Mouse (Mus musculus): ENCODE measurements around the gene Ddx54. TPM values are rescaled to one million over a fixed set of nuclear protein-coding genes. Genes with fewer than 3 reads are reported as not detected.

The Ddx54 gene
- polyA plus RNA-seq, 1 experiment from 2014 or later: 29.8 TPM

- Histone ChIP-seq H3K27me3 (ENCODE audit: control insufficient read depth, insufficient read depth, low read length) (no peaks in the 10 kb centered on the region), H3K4me3 (replicated peaks; ENCODE audit: low read length) (no peak overlapping the region), H3K27ac (no peak overlapping the region), H3K4me1 (replicated peaks; ENCODE audit: control insufficient read depth, insufficient read depth, low read length) (peaks cover 5% of the 10 kb centered on the region; the same call in 1 of the 2 replicates), H3K36me3 (replicated peaks; ENCODE audit: control insufficient read depth, insufficient read depth) (peaks cover 75% of the 10 kb centered on the region), H3K9ac (no peak overlapping the region), H3K9me3 (ENCODE audit: control insufficient read depth, low read length) (no peaks in the 10 kb centered on the region), H3K4me2 (replicated peaks) (no peak overlapping the region)
- DNase-seq (ENCODE audit: low spot score): no peak
- 88% methylated on average over 12 of the region's 12 CpGs for WGBS
- no peak for ATAC-seq (ENCODE audit: low FRiP score)
Observed at GRCm38 (mm10) chr5:120618778-120619177, 6.2 kb downstream of the Ddx54 start.

DNA sequence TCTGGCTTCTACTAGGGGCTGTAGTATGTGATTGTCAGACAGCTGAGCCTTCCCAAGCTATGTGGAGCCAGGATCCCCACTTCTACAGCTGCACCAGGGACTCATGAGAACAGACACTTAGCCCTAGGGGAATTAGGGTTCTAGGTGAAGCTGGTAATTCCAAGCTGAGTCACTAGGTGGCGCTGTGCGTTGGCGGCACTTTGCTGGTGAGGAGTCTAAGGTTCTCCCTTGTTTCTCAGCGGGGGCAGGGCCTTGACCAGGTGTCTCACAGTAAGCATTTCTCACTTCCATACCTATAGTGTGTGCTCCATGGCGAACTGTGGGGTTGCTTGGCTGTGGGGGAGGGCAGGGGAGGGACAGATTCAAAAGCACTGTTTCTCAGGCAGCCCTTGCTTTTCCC lies 6.7 kb downstream of the Ddx54 start:
- Histone ChIP-seq H3K4me1 (replicated peaks; ENCODE audit: control insufficient read depth, insufficient read depth, low read length) (peaks cover under 1% of the 10 kb centered on the region; the same call in 1 of the 2 replicates), H3K4me2 (replicated peaks) (no peak overlapping the region), H3K9me3 (ENCODE audit: control insufficient read depth, low read length) (no peaks in the 10 kb centered on the region), H3K9ac (no peak overlapping the region), H3K4me3 (replicated peaks; ENCODE audit: low read length) (no peak overlapping the region), H3K27ac (no peak overlapping the region), H3K36me3 (replicated peaks; ENCODE audit: control insufficient read depth, insufficient read depth) (peaks cover 79% of the 10 kb centered on the region), H3K27me3 (ENCODE audit: control insufficient read depth, insufficient read depth, low read length) (no peaks in the 10 kb centered on the region)
- ATAC-seq (ENCODE audit: low FRiP score): no peak
- 14% methylated on average over 5 of the region's 5 CpGs for WGBS
- peak; percentile 68 for DNase-seq (ENCODE audit: low spot score)

- Histone ChIP-seq H3K4me2 (replicated peaks) (no peak overlapping the region), H3K27ac (no peak overlapping the region), H3K27me3 (ENCODE audit: control insufficient read depth, insufficient read depth, low read length) (no peaks in the 10 kb centered on the region), H3K9ac (no peak overlapping the region), H3K4me3 (replicated peaks; ENCODE audit: low read length) (no peak overlapping the region), H3K36me3 (replicated peaks; ENCODE audit: control insufficient read depth, insufficient read depth) (peaks cover 92% of the 10 kb centered on the region), H3K4me1 (replicated peaks; ENCODE audit: control insufficient read depth, insufficient read depth, low read length) (no peaks in the 10 kb centered on the region), H3K9me3 (ENCODE audit: control insufficient read depth, low read length) (no peaks in the 10 kb centered on the region)
- 70% methylated on average over 18 of the region's 18 CpGs for WGBS
- DNase-seq (ENCODE audit: low spot score): peak; percentile 90
- 0 out of 2 replicates have a peak, but pooled peaks have one; percentile 14 for ATAC-seq (ENCODE audit: low FRiP score)
Observed at GRCm38 (mm10) chr5:120620375-120621077, 8.0 kb downstream of the Ddx54 start.

GRCm38 (mm10) chr5:120621078-120621765 lies 8.7 kb downstream of the Ddx54 start:
- peak; percentile 21 for DNase-seq (ENCODE audit: low spot score)
- 0 out of 2 replicates have a peak overlapping the region, but pooled peaks have one; percentile 3 for H3K9ac ChIP-seq
- no peak overlapping the region for H3K4me3 ChIP-seq (replicated peaks; ENCODE audit: low read length)
- H3K4me1 ChIP-seq (replicated peaks; ENCODE audit: control insufficient read depth, insufficient read depth, low read length): no peaks in the 10 kb centered on the region
- H3K27me3 ChIP-seq (ENCODE audit: control insufficient read depth, insufficient read depth, low read length): no peaks in the 10 kb centered on the region
- no peak for ATAC-seq (ENCODE audit: low FRiP score)
- H3K9me3 ChIP-seq (ENCODE audit: control insufficient read depth, low read length): no peaks in the 10 kb centered on the region
- no peak overlapping the region for H3K4me2 ChIP-seq (replicated peaks)
- WGBS: 90% methylated on average over 23 of the region's 23 CpGs
- no peak overlapping the region for H3K27ac ChIP-seq
- H3K36me3 ChIP-seq (replicated peaks; ENCODE audit: control insufficient read depth, insufficient read depth): peaks cover 96% of the 10 kb centered on the region

DNA sequence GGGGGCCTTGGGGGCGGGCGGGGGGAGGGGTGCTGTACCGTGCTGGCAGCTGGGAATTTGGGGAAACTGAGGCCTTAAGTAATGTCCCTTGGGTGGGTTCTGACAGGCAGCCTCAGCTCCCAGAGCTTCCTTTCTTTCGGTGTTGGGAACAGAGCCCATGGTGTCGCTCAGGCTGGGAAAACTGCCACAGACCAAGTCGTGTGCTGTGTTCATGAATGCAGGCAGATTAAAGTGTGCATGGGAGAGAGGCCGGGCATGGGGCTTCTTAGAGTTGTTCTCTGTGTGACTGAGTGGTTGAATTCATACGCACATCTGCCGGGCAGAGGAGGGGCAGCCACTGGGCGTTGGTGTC lies 9.3 kb downstream of the Ddx54 start:
- H3K27ac ChIP-seq: no peak overlapping the region
- H3K9ac ChIP-seq: no peak overlapping the region
- no peaks in the 10 kb centered on the region for H3K27me3 ChIP-seq (ENCODE audit: control insufficient read depth, insufficient read depth, low read length)
- no peak for DNase-seq (ENCODE audit: low spot score)
- H3K4me3 ChIP-seq (replicated peaks; ENCODE audit: low read length): no peak overlapping the region
- H3K4me2 ChIP-seq (replicated peaks): no peak overlapping the region
- H3K36me3 ChIP-seq (replicated peaks; ENCODE audit: control insufficient read depth, insufficient read depth): peaks cover 99% of the 10 kb centered on the region
- ATAC-seq (ENCODE audit: low FRiP score): no peak
- 92% methylated on average over 10 of the region's 10 CpGs for WGBS
- H3K9me3 ChIP-seq (ENCODE audit: control insufficient read depth, low read length): no peaks in the 10 kb centered on the region
- H3K4me1 ChIP-seq (replicated peaks; ENCODE audit: control insufficient read depth, insufficient read depth, low read length): no peaks in the 10 kb centered on the region

GRCm38 (mm10) chr5:120622198-120622851 lies 9.8 kb downstream of the Ddx54 start:
- Histone ChIP-seq H3K4me1 (replicated peaks; ENCODE audit: control insufficient read depth, insufficient read depth, low read length) (no peaks in the 10 kb centered on the region), H3K36me3 (replicated peaks; ENCODE audit: control insufficient read depth, insufficient read depth) (peaks cover 99% of the 10 kb centered on the region), H3K4me3 (replicated peaks; ENCODE audit: low read length) (no peak overlapping the region), H3K27ac (no peak overlapping the region), H3K27me3 (ENCODE audit: control insufficient read depth, insufficient read depth, low read length) (no peaks in the 10 kb centered on the region), H3K9me3 (ENCODE audit: control insufficient read depth, low read length) (no peaks in the 10 kb centered on the region), H3K9ac (no peak overlapping the region), H3K4me2 (replicated peaks) (no peak overlapping the region)
- 69% methylated on average over 5 of the region's 5 CpGs for WGBS
- DNase-seq (ENCODE audit: low spot score): no peak
- ATAC-seq (ENCODE audit: low FRiP score): no peak

DNA sequence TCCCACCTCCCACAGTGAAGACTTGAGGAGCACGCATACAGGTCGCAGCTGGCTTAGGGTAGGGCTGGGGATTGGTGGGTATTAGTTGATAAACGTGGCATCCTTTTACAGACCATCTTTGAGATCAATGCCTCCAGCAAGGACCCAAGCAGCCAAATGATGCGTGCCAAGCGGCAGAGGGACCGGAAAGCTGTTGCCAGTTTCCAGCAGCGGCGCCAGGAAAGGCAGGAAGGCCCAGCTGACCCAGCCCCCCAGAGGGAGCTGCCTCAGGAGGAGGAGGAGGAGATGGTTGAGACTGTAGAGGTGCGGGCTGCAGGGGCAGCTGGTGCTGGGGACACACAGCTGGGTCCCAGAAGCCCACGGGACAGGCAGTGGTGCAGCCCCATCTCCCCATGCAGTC lies 11.9 kb downstream of the Ddx54 start:
- ATAC-seq (ENCODE audit: low FRiP score): no peak
- peaks cover 89% of the 10 kb centered on the region for H3K36me3 ChIP-seq (replicated peaks; ENCODE audit: control insufficient read depth, insufficient read depth)
- WGBS: 88% methylated on average over 10 of the region's 10 CpGs

DNA sequence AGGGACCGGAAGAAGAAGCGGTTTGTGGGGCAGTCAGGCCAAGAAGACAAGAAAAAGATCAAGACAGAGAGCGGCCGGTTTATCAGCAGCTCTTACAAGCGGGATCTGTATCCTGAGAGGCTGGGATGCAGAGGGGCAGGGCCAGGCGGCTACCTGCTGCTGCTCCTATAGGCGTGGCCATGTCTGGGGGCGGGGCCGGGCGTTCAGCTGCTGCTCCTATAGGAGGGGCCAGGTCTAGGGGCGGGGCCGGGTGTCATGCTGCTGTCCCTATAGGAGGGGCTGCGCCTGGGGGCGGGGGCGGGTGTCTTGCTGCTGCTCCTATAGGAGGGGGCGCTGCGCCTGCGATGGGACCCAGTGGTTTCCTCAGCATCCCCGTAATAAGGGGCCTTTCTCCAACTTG lies 13.9 kb downstream of the Ddx54 start:
- H3K9ac ChIP-seq: no peak overlapping the region
- ATAC-seq (ENCODE audit: low FRiP score): no peak
- DNase-seq (ENCODE audit: low spot score): no peak
- H3K4me1 ChIP-seq (replicated peaks; ENCODE audit: control insufficient read depth, insufficient read depth, low read length): no peaks in the 10 kb centered on the region
- no peak overlapping the region for H3K4me3 ChIP-seq (replicated peaks; ENCODE audit: low read length)
- peaks cover 69% of the 10 kb centered on the region for H3K36me3 ChIP-seq (replicated peaks; ENCODE audit: control insufficient read depth, insufficient read depth)
- no peak overlapping the region for H3K27ac ChIP-seq
- 35% methylated on average over 19 of the region's 19 CpGs for WGBS
- no peaks in the 10 kb centered on the region for H3K9me3 ChIP-seq (ENCODE audit: control insufficient read depth, low read length)
- H3K4me2 ChIP-seq (replicated peaks): no peak overlapping the region
- H3K27me3 ChIP-seq (ENCODE audit: control insufficient read depth, insufficient read depth, low read length): peaks cover 9% of the 10 kb centered on the region

More for the DNA sequence above, 11.9 kb downstream of the Ddx54 start:
- Histone ChIP-seq H3K4me3 (replicated peaks; ENCODE audit: low read length) (no peak overlapping the region), H3K4me1 (replicated peaks; ENCODE audit: control insufficient read depth, insufficient read depth, low read length) (no peaks in the 10 kb centered on the region), H3K9me3 (ENCODE audit: control insufficient read depth, low read length) (no peaks in the 10 kb centered on the region), H3K27me3 (ENCODE audit: control insufficient read depth, insufficient read depth, low read length) (no peaks in the 10 kb centered on the region; the same call in 1 of the 2 replicates), H3K27ac (no peak overlapping the region), H3K4me2 (replicated peaks) (no peak overlapping the region), H3K9ac (no peak overlapping the region; the same call in 1 of the 2 replicates)
- no peak for DNase-seq (ENCODE audit: low spot score)

- H3K27me3 ChIP-seq (ENCODE audit: control insufficient read depth, insufficient read depth, low read length): peaks cover 9% of the 10 kb centered on the region
- peaks cover 56% of the 10 kb centered on the region for H3K36me3 ChIP-seq (replicated peaks; ENCODE audit: control insufficient read depth, insufficient read depth)
- H3K9me3 ChIP-seq (ENCODE audit: control insufficient read depth, low read length): no peaks in the 10 kb centered on the region
- WGBS: 72% methylated on average over 15 of the region's 15 CpGs
- no peaks in the 10 kb centered on the region for H3K4me1 ChIP-seq (replicated peaks; ENCODE audit: control insufficient read depth, insufficient read depth, low read length)
- no peak overlapping the region for H3K27ac ChIP-seq
- DNase-seq (ENCODE audit: low spot score) (no peak), ATAC-seq (ENCODE audit: low FRiP score) (no peak)
- no peak overlapping the region for H3K4me2 ChIP-seq (replicated peaks)
- H3K4me3 ChIP-seq (replicated peaks; ENCODE audit: low read length): no peak overlapping the region
- no peak overlapping the region for H3K9ac ChIP-seq
Observed at GRCm38 (mm10) chr5:120627515-120628300, 15.2 kb downstream of the Ddx54 start.
